Mouse (Mus musculus) thymus, postnatal 36 days (tissue): ENCODE measurements around the gene Lrrc1.
A peak's percentile ranks its signal among the peaks of the same experiment; 100 is the strongest.
"Not testable (repeated sequence)": the region's sequence is repeated elsewhere in the genome, so short reads cannot be mapped to it uniquely, and the experiment has no call there.

Experiments used
- DNase-seq, 2 experiments: peaks; one replicate each; pipeline ENCODE4 v3.0.0; 2022; ENCODE audit warnings: mixed read lengths in 2 of 2

The Lrrc1 gene

DNA sequence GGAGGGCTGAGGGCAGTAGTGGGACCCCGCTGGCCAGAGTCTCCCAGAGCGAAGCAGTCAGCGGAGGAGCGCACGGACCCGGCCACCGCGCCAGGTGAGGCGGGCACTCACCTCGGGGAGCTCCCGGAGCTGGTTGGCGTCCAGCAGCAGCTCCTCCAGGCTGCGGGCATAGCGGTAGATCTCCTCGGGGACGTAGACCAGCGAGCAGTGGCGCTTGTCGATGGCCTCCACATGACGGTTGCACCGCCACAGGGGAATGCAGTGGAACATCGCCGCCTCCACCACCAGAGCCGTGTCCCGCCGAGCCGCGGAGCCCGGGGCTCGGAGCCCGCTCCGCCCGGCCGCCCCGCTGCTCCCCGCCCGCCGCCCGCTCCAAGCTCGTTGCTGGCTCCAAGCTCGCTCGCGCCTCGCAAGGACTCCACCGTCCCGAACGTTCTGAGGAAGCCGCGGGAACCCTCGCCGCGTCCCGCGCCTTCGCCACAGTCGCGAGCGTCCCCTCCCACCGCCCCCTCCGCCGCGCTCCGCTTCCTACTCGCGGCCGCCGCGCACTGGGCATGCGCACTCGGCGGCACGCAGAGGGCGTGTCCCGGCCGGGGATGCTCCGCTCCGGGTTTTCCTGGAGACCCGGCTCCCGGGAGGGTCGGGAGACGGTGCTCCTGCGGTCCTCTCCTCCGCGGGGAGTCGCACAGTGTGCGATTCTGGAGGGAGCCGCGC lies at the start of gene Lrrc1:
Lrrc1 (minus strand) TSS at position 517 of the 714 bp plus-strand sequence.
- DNase-seq: peak; percentile 92 to 93

DNA sequence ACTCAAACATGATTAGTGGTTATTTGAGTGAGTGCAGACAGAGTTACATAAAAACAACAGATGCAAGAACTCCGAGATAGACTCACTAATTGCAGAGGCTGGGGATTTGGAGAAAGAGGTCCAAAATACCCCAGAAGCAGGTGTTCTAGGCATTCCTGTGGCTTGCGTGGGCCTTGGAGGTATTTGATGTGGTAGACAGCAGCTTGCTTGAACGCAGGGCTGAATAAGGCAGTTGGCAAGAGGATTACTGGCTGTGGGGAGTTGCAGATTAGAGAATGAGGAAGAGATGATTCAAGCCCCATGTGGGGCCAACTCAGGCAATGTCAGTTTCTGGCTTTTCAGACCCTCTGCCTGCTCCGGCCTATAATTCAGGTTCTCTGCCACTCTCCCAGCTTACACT lies 47.8 kb upstream of the Lrrc1 start:
- peak; percentile 70 to 75 for DNase-seq

DNA sequence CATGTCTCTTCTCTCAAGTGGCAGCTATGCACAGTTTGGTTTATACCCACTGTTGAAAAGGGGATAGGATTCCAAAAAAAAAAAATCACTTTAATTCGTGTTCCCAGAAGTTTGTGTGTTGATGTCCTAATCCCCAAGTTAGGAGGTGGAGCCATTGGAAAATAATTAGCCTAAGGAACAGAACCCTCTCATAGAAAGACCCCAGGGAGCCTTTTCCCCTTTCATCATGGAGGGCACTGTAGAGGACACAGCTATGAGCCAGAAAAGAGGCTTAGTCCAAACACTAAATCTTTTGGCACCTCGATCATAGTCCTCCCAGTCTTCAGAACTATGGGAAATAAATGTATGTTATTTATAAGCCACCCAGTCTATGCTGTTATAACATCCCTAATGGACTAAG lies 44.8 kb upstream of the Lrrc1 start:
- DNase-seq: no peak

DNA sequence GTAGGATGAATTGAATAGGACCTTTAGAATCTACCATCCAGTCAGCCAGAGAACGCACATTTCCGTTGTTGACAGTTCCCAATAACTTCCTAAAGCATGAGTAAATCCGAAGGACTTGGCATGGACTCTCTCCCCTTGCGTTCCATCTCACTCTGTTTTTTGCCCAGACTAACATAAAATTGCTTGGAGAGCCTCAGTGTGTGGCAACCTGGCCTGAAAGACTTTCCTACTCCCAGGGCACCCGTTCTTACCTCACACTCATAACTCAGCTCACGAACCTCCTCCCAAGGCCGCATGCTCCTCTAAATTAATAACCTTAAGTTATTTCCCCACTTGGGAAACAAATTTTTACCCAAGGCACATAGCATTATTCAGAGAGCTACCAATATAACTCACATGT lies 42.9 kb upstream of the Lrrc1 start:
- DNase-seq: no peak

DNA sequence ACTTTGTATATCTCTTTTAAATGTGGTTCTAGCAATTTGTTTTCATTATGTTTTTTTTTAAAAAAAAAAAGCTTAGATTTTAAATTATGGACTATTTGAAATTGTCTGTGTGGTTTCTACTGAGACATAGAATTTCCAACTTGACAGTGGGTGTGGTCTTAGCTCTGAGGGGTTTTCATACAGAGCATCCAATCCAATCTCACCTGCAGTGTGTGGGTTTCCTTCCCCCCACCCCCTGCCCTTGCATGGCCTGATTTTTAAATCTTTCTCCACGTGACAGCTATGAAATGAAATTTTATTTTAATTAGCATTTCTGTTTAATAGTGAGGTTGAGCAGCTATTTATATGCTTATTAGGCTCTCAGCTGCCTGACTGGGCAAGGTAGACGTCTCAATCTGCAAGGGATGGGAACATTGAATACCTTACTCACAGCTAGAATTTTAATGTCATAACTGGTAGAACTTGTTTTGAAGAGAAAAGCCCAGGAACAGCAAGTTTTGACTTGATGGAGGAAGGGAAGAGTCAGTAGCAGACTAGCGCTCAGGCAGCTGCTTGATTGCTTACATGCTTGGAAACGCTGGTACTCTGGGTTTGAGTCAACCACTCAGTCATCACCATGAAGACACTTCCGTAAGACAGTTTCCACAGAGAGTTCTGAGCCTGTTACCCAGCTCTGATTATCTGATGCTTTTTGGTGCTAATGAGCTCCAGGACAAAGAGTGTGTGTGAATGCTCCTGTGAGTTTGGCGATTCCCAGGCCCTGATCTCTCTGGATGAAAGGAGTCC lies 42.3 kb upstream of the Lrrc1 start:
- DNase-seq: no peak

DNA sequence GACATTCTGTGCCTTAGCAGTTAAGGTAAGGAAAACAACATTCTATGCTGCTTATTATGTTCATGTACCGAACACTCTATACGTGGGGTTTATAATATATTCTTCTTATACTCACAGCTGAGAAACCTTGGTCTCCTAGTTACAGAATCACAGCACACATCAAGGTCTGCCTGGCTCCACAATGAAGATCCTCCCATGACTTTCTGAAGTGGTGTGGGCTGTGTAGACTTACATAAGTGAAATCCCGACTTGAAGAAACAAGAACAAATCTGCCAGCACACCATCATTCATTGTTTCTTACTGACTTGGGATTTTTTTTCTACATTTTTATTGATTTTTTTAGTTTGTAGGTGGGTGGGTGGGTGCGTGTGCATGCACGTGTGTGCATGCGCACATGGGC lies 40.1 kb upstream of the Lrrc1 start:
- no peak for DNase-seq

DNA sequence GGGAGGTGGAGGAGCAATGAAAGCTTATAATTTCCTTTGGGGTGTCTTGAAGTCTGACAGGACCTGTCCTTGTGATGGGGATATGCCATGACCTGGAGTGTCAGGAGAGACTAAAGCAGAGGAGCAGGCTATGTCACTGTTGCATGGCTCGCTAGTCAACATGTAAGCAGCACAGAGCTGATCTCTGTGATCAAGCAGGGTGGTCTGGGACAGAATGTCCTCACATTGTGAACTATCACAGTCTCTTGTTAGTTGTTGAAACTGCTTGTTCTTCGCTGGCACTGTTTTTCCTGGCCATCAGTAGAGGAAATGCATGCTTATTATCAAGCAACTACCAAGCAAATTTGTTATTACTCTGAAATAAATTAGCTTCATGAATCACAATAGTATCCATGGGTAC lies 38.6 kb upstream of the Lrrc1 start:
- DNase-seq: no peak

DNA sequence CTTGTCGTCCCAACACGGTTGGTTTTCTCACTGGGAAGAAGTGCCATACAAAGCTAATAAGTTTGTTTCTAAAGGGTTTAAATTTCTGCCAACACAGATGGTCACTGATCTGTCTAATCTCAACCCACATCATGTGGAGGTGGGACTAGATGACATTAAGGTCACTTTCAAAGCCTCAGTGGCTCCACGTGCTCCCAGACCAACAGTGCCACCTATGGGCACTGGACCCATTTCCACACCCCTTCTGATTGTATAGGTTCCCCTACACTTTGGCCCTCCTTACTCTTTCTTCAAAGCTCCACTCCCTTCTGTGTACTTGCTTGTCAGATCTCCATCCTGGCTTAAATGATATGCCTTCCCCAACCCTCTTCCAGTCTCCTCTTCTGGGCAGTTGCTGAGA lies 35.2 kb upstream of the Lrrc1 start:
- peak; percentile 9 for DNase-seq

DNA sequence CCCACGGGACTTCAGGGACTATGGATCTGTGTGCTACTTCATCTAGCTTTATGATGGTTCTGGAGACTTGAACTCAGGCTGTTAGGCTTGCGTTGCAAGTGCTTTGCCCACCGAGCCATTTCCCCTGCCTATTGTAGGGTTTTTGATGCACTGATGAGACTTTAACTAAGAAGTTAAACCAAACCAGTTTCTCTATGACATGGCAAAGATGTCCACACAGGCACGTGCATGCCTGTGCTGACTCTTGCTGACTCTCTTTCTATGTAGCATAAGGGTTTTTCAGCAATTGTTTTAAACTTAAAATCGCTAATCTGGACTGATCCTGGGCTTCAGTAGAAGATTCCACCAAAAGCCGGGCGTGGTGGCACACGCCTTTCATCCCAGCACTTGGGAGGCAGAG lies 33.3 kb upstream of the Lrrc1 start:
- DNase-seq: no peak

DNA sequence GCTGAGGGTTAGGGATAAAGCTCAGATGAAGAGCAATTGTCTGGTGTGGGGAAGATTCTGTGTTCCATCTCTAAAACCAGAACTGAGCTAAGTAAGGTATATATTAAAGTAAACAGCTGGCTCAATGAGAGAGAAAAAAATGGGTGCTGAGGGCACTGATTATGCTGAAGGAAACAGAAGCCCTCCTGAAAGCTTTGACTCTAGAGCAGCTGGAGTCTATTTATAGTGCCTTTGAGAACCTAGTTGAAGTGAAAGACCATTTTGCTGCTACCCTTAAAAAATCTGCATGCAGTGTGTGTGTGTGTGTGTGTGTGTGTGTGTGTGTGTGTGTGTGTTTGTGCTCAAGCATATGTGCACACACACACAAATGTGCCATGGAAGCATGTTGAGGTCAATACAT lies 32.7 kb upstream of the Lrrc1 start:
- DNase-seq: no peak

DNA sequence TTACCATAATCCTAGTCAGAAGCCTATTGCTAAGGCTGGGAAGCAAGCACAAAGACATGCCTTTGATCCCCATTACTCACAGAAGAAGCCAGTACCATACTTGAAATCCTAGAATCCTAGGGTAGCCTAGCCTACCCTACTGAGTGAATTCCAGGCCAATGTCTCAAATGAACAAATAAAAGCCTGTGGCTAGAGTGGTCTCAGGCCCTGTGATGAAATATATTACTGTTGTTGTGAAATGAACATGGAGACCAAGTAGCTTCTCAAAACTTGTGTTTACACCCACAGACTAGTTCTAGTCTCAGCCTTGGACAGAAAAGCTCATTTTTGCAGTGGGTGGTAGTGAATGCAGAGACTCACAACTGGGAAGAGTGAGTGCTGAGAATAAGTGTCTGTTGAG lies 31.6 kb upstream of the Lrrc1 start:
- no peak for DNase-seq

DNA sequence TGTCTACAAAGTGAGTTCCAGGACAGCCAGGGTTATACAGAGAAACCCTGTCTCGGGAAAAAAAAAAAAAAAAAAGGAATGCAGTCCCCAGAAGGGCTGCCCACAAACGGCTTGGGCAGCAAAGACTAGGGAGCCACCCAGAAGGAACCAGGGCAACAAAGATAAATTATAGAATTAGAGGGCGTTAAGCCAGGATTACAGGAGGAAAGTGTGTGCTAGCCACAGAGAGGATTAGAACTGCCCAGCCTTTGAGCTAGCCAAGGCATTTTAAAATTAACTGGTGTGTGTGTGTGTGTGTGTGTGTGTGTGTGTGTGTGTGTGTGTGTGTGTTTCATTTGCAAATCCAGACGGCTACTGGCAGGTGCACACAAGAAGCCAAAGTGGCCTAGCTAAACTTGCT lies 30.3 kb upstream of the Lrrc1 start:
- DNase-seq: not testable (repeated sequence)

DNA sequence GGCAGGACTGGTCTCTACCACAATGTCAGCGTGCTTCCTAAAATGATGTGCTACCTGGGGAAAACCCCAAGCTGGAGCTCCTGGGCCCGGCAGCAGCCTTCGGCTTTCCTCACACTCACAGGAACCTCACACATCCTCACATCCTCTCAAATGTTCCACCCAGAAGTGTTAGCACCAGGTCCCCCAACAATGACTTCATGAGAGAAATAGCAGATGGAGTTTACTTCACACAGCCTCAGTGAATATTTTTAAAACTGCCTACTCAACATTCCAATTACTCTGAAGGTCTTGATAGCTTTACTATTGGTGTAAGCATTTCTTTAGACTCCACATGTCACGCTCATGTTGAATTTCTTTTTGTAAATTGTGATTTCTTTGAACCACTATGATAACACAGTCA lies 27.2 kb upstream of the Lrrc1 start:
- DNase-seq: no peak

DNA sequence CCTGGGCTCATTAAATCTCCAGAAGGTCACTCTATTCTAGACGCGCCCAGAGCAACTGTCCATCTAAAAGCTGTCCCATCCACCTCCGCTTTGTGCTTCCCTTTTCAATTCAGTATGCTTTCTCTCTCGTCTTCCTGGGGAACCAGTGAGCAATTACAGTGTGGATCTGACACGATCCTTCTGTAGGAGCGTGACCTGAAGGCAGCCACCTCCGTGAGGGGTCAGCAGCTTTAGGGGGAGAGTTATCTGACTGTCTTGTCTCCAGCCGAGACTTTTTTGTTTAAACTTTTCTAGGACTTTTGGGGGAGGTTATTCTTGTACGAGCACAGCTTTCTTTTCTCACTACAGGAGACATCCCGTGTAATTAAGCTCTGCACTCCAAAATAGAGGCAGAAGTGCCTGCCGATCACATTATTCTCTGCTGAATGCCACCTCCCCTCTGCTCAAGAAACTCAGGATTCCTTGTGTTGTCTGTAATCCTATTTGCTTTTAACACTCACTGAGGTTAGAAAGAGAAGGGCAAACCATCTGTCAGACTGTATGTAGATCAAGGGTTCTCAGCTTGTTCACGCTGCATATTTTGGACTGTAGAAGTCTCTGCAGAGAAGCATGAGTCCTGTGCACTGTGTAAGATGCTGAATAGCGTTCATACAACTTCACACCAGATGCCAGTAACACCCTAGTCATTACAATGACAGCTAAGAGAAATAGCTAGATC lies 24.3 kb upstream of the Lrrc1 start:
- no peak for DNase-seq

DNA sequence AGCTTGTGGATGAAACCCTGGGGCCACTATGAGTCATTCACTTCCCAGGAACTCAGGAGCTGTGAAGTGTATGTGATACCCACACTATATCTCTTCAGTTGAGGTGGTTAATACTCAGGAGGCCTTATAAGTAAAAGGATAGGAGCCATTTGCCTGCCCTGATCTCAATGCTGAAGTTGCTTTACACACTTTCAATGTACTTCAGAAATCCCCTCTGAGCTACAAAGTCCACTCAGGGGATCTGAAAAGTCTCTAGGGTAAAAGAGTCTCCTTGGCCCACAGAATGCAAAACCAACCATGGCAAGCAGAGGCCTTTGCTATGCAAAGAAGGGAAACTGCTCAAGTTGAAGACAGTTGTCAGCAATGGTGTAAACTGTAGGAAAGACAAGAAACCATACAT lies 17.2 kb upstream of the Lrrc1 start:
- DNase-seq: no peak

DNA sequence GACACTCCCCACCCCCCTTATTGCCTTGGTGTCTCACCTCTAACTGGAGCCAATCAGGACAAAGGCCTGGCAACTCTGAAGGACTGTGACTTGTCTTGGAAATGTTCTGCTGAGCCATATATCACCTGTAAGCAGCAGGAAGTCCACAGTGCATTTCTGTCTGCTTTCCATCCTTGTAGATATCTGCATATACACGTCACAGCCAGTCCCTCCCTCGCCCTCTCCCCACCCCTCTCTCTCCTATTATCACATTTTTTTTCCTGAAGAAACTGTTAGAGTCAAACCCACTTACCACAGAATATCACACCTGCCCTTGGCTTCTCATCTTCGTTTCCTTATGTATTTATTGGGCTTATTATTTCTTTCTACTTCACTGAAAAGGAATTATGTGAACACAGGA lies 13.3 kb upstream of the Lrrc1 start:
- DNase-seq: no peak

DNA sequence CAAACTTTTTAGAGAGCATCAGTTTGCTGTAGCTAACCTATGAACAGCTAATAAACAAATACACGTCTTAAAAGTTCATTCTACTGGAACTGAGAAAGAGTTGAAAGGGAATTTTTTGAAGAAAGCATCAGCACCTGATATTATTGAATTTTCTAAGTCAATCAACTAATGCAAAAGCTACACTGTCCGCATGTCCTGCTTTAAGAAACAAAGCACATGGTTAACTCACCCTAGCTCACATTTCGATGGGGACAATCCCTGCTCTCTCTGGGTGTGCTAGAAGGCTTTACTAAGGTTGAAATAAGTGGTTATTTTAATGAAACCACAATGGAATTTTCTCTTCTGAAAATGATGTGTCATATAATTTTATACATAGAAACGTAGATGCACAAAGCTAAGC lies 12.5 kb upstream of the Lrrc1 start:
- DNase-seq: no peak

DNA sequence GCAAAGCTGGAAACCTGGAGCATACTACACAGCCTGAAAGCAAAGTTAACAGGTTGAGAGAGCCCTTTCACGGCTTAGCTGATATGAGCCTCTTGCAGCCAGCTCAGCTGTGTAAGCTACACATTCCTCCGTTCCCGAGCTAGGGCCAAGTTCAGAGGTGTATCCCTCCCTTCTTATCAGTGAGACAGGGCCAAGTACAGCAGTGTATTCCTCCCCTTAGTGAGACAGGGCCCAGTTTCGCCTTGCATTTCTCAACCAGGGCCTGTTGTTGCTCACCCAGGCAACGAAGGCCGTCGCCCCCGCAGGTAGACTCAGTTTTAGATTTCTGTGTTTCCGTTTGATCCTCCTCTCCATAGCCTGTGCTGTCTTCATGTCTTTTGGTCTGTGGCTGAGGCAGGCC lies 11.8 kb upstream of the Lrrc1 start:
- DNase-seq: no peak

DNA sequence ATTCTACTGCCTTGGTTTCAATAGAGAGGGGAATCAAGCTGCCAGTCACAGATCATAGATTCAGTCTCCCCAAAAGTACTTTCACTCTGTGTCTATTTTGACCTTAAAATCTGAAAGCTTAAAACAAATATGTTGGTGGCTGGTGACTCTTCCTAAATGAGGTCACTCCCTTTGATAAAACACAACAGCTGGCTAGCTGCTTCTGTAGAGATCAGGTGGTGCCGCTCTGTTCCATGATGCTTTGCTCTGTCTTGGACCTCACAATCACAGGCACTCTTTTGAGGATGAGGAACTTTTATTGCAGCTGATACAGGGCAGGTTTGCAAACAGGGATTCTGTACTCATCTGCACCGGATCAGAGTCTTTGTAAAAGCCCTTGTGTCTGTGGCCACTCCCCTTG lies 8.8 kb upstream of the Lrrc1 start:
- no peak for DNase-seq

DNA sequence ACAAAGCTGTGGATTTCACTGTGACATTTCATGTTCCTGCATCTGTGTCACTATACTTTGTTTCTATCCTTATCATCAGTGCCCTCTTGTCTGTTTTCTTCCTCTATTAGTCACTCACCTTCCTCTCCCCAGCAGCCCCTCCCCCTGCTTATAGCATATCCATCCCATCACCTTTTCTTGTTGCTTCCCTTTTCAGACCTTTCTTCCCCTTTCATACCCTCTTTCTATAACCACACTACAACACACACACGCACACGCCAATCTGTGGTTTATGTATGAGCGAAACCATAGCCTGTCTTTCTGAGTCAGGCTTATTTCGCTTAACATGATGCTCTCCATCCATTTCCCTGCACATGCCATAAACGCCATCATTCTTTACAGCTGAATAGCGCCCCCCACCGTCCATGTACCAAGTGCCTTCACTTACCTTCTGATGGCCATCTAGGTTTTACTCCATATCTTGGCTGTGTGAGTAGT lies 6.4 kb upstream of the Lrrc1 start:
- DNase-seq: no peak

DNA sequence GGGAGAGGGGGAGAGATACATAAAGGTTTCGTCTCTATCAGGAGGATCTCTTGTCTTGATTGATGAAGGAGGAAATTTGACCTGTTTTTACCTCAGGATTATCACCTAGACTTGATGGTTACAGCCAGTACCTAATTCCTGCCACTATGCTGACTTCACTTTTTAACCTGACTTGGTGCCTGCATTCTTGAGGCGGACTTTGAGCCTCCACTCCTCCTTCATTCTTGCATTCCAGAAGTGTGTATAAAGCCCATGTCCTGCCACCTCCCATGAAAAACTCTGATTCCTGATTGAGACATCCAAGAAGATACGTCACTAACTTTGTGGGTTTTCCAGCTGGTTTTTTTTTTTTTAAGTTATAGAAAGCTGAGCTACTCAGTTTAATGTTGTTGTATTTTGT lies 1.3 kb upstream of the Lrrc1 start:
- no peak for DNase-seq

DNA sequence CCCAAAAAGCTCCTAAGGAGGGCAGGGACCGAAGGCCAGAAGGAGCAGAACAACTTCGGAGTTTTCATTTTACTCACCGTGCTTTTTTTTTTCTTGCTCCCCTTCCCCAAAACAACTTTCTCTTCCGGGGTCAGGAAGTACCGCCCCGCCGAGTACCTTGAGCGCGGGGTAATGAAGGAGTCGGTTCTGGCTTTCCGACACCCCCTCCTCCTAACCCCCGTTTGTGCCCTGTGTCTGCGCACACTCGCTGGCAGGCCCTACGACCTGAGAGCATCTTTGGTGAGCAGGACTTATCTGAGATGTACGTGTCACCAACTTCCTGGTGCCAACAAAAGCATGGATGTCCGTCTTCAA lies 375 bp upstream of the Lrrc1 start:
- no peak for DNase-seq

DNA sequence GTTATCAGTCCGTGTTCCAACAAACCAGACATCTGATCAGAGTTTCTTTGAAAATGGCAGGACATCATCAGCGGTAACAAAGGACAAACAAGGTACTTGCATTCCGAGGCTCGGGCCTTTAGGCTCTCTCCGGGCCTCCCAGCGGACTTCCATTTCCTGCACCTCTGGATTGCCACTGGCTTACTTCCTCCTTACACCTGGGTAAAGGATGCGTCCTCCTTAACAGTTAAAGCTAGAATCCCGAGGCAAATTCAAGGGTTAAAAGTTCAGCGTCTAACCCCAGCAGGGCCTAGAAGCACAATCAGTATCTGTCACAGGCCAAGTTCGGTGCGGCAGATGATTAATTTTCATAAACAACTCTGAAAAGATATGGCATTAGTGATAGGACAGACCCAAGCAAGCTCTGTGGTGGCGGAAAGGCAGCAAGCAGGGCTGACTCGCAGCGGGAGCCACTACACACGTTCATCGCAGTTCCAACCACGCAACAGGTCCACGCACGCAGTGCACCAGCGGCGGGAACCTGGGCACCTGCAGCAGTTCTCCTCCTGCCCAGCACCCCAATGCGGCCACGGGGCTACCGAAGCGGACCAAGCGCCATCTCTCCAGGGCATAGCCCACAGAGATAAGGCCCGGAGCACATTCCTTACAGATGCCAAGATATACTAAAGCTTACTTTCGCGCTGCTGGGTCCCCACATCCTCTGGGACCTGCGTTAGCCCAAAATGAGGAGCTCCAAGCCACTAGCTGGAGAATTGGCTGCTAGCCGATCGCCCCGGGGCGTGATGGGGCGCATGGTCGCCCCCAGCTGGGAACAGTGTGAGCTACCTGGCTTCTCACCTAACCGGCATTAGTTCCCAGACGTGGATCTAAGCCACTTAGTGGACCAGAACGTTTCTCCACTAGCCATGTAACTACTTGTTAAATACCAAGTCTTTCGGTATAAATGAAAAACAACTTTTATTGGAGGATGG lies 1.0 kb downstream of the Lrrc1 start:
- peak; percentile 73 to 78 for DNase-seq
